Mouse (Mus musculus) left cerebral cortex, postnatal 25 days (tissue): ENCODE measurements around the gene Plekhm2. TPM values are rescaled to one million over a fixed set of nuclear protein-coding genes. Genes with fewer than 3 reads are reported as not detected.

ENCODE experiments used
- DNase-seq, 2 experiments: peaks; one replicate each; pipeline ENCODE4 v3.0.0; 2022; ENCODE audit warnings: low spot score in 2 of 2, mixed read lengths in 1 of 2
- intact Hi-C: fragments of 180-260 bp; cut with DNase I; formaldehyde crosslinking; loops from one replicate; pipeline ENCODE4 v1.15.1; 2025
- total RNA-seq, 2 experiments: library from RNA; stranded (reverse); gene quantifications; 2 replicates each; pipeline ENCODE4 v1.2.3; 2021

The Plekhm2 gene
- total RNA-seq, 2 experiments from 2014 or later = 74.6 to 75.2 TPM

DNA sequence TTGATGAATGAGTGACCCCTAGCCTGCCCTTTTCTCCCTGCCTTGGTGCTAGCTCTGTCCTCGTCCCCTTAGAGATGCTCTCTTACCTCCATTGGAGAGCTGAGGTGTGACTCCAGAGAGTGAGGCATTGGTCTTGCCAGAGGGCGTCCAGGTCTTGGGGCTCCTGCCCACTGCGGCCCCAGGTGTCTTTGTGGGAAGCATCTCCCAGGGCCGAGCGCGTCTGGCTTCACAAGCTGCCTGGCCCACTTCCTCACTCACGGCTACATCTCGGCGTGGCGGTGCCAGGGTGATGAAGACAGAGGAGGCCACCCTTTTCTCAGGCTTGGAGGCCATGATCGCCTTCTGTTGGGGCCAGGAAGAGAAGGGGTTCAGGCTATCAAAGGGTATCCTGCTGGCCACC lies 69.6 kb downstream of the Plekhm2 start:
- intact Hi-C loops = no loop called here
- DNase-seq = no peak

DNA sequence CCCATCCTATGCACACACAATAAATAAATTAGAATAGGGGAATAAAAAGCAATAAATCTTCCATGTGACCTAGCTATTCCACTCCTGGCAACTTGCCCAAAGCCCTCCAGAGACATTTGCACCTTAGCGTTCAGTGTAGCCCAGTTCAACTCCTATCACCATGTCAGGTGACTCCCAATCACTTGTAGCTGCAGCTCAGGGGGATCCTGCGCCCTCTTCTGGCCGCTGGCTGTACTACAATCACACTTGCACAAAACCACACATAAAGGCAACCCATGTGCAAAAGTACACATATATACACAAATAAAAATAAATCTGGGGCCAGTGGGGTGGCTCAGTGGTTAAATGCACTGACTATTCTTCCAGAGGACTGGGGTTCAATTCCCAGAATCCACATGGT lies 73.2 kb downstream of the Plekhm2 start:
- intact Hi-C loops = no loop called here
- no peak for DNase-seq

- intact Hi-C loops = no loop called here
- no peak for DNase-seq
These were observed 80.8 kb downstream of the Plekhm2 start for GRCm38 (mm10) chr4:141583919-141584318.

DNA sequence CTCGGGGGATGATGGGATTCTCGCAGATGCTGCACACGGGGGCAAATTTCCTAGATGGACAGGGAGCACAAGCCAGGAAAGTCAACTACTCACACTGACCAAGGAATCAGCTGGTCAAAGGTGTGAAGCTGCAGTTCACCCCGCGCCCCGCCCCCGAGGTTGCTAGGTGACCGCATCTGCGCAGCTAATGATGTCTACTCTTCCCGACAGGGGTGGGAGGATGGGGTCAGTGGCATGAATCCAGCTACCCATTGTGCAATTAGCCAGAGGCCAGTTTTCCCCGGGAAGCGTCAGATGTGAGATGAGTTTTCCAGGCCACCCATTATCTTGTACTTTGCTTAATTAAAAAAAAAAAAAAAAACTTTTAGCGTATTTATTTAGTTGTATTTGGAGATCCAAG lies 83.6 kb downstream of the Plekhm2 start:
- DNase-seq = no peak
- intact Hi-C loops = no loop called here

DNA sequence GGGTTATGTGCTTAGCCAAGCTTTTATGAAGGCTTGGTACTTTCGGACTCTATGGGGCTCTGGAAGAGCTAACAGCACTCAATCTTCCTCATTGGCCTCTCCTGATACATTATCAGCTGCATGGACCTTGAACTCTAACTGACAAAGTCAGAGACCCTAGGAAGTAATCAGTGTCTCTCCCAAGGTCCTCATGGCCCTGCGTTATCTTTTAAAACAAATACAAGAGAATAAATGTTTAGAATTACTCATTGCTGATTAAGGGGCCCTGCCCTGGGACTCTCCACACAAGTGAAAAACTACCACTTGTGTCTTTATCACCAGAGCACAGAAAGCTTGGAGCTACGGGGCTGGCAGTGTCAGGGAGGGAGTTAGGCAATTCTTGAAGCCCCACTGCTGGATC lies 85.9 kb downstream of the Plekhm2 start:
- no peak for DNase-seq
- intact Hi-C loops = no loop called here

GRCm38 (mm10) chr4:141576877-141577276 lies 87.8 kb downstream of the Plekhm2 start:
- intact Hi-C loops = no loop called here
- no peak for DNase-seq

- DNase-seq = no peak
- intact Hi-C loops = no loop called here
These were observed 88.3 kb downstream of the Plekhm2 start for GRCm38 (mm10) chr4:141576404-141576803.

Other genes with a start within 250 kb of the Plekhm2 start
- not detected for gene Clcnkb, start 248.9 kb downstream of the Plekhm2 start, total RNA-seq
- under 1 TPM; 0.39 to 0.66 TPM for gene Hspb7, start 244.1 kb downstream of the Plekhm2 start, total RNA-seq
- 1 to 10 TPM; 4.7 to 6.0 TPM for gene Srarp, start 228.8 kb downstream of the Plekhm2 start, total RNA-seq
- 10 to 100 TPM; 42.1 to 43.3 TPM for gene Zbtb17, start 220.2 kb downstream of the Plekhm2 start, total RNA-seq
- gene Spen, start 126.3 kb downstream of the Plekhm2 start, total RNA-seq = 10 to 100 TPM; 54.6 to 60.6 TPM
- 1 to 10 TPM in 1 of 2 experiments, under 1 TPM in 1; 0.96 to 1.6 TPM for gene Fblim1, start 58.8 kb downstream of the Plekhm2 start, total RNA-seq
- gene Tmem82, start 46.3 kb downstream of the Plekhm2 start, total RNA-seq = under 1 TPM; 0.85 TPM
- gene Slc25a34, start 41.1 kb downstream of the Plekhm2 start, total RNA-seq = 1 to 10 TPM; 3.0 to 3.2 TPM
- 1 to 10 TPM in 1 of 2 experiments, under 1 TPM in 1; 0.30 to 2.4 TPM for gene Rsc1a1, start 20.7 kb upstream of the Plekhm2 start, total RNA-seq
- 10 to 100 TPM; 39.8 to 41.1 TPM for gene Ddi2, start 58.5 kb upstream of the Plekhm2 start, total RNA-seq
- gene Agmat, start 81.8 kb upstream of the Plekhm2 start, total RNA-seq = under 1 TPM; 0.60 to 0.94 TPM
- gene Dnajc16, start 126.0 kb upstream of the Plekhm2 start, total RNA-seq = 10 to 100 TPM; 38.0 to 40.3 TPM
- 10 to 100 TPM; 18.0 to 22.1 TPM for gene Casp9, start 128.7 kb upstream of the Plekhm2 start, total RNA-seq
- gene Cela2a, start 161.3 kb upstream of the Plekhm2 start, total RNA-seq = not detected
- not detected for gene Ctrc, start 181.5 kb upstream of the Plekhm2 start, total RNA-seq
- gene Efhd2, start 210.0 kb upstream of the Plekhm2 start, total RNA-seq = 100 to 1,000 TPM; 204 to 233 TPM